Mouse (Mus musculus): ENCODE measurements around the gene Hs3st3a1.

Hs3st3a1 gene

GRCm38 (mm10) chr11:64558282-64558681 is 123.2 kb downstream of the Hs3st3a1 start:
- no peak for DNase-seq (ENCODE audit: extremely low spot score, low spot score)

DNA sequence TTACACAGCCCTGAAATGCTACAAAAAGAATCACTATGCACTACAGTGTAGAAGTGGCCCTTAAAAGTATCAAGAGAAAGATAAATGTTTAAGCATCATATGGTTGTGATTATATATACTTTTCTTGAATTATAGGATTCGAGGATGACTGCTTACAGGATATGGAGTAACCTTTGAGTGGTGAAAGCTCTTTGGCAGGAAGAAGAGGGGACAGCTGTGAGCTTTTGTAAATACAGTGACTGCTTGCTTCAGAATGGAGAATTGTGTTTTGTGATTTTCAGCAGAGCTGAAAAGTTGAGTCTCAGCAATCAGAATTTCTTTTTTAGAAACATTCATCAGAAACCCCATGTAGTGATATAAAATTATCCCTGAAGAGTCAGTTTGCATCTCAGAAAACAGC is 124.3 kb downstream of the Hs3st3a1 start:
- DNase-seq (ENCODE audit: extremely low spot score, low spot score), result no peak

GRCm38 (mm10) chr11:64560471-64560870 is 125.3 kb downstream of the Hs3st3a1 start:
- DNase-seq (ENCODE audit: extremely low spot score, low spot score), result no peak

- no peak for DNase-seq (ENCODE audit: extremely low spot score, low spot score)
Observed at GRCm38 (mm10) chr11:64562771-64563170, 127.6 kb downstream of the Hs3st3a1 start.
